Mouse (Mus musculus) lung, postnatal 14 days (tissue): ENCODE measurements at regions not wholly inside any gene's neighbourhood (a gene's known extent, or its start where the extent isn't known, plus 50 kb on each side); places are given as distances from the start of the nearest gene placed in this dataset.

Experiments used
- DNase-seq: peaks from one replicate; pipeline ENCODE4 v3.0.0; 2021

- DNase-seq, result no peak
These were observed 462.1 kb upstream of the Nr2f2 start for GRCm38 (mm10) chr7:70828486-70829195.

DNA sequence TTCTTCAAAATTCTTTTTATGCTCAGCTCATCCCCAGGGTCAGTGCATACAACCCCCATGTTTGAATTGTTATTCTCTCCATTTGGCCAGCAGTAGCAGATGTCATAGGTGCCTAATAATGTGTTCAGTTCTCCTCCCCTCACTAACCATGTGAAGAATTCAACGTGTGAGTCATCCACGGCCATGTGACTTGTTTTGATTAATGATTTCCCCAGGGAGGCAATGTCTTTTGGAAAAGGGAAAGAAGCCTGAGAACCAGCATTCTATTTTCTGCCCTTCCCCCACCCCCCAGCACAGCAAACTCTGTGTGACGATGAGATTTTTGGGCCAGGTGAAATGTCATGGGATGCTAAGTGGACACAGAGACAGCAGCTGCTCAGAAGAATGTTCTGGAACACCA is 459.5 kb upstream of the Nr2f2 start:
- DNase-seq, result no peak

GRCm38 (mm10) chr7:70823020-70823419 is 456.5 kb upstream of the Nr2f2 start:
- DNase-seq, result no peak

DNA sequence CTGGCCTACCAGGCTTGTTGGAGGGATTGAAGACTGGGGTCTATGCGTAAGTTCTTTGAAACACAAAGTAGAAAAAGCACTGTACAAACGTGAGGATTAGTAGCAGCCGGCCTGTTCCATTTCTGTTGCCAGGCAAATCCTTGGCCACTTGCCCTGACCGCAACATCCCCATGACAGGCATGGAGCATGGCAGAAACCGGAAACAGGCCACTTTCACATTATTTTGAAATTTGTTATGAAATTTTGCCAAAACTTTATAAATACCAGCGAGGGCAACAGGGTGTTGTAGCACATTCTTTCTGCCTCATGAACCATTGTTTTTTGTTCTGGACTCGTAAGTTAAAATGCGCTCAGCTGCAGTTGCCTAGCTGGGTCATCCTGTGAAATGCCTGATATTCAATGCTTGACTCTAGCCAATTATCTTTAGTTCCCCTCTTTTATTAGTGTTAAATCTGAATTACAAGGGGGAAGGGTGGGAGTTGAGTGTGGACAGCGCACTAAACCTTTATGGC is 455.8 kb upstream of the Nr2f2 start:
- DNase-seq, result peak; percentile 74

DNA sequence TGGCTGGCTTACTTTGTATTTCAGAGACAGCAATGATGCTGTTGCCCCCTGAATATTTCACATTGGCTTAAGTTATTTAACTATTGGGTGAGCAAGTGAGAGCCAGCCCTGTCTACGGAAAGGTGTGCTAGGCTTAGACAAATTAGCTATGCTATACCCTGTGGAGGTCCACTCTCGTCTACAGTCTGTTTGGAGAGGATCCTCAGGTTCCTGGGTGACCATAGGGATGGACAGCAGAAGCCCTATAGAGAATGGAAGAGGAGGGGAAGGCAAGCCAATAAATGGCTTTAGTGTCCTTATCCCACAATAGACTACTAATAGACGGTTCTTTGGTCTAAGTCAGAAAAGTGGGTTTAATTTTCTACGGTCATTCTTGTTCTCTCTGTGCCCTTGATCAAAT is 455.3 kb upstream of the Nr2f2 start:
- no peak for DNase-seq

DNA sequence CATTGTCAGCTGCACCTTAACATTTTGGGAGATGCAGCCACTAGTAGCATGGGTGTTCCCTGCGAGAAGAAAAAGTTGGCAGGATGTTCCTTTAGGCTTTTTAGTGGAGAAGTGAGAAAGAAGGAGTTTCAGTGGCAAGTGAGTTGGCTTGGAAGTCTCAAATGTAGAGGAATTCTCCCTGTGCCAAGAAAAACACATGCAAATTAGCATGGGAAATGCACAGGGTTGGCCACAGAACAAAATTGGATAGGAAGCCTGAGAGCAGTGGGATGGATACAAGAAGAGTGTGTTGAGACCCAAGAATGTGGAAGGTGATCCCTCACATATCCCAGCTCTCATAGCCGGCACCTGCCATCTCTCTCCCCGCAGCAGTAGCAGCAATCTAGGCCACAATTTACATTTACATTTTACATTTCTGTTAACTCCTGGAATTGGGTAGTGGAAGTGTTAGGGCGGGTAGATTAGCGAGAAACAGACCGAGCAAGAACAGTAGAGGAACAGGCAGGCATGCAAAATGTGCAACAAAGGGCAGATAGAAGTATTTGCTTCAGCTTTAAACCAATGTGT is 450.9 kb upstream of the Nr2f2 start:
- no peak for DNase-seq

- DNase-seq, result no peak
These were observed 447.9 kb upstream of the Nr2f2 start for GRCm38 (mm10) chr7:70814391-70814790.

DNA sequence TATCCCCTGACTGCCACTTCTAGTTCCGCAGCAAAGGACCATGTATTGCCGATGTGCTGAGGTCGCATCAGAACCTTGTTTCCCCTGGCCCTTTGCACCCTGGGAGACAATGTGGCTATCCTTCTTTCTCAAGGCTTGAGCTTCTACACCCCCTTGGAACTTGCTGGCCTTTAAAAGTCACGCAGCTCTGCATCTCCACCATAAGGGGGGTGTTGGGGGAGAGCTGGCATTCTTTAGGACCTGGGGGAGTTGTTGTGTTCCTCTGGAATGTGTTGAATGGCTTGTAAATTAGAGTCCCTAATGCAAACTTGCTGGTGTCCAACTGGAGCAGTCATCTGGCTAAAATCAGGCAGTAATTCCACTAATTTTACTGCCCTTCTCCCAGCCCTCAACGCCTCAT is 446.6 kb upstream of the Nr2f2 start:
- no peak for DNase-seq

DNA sequence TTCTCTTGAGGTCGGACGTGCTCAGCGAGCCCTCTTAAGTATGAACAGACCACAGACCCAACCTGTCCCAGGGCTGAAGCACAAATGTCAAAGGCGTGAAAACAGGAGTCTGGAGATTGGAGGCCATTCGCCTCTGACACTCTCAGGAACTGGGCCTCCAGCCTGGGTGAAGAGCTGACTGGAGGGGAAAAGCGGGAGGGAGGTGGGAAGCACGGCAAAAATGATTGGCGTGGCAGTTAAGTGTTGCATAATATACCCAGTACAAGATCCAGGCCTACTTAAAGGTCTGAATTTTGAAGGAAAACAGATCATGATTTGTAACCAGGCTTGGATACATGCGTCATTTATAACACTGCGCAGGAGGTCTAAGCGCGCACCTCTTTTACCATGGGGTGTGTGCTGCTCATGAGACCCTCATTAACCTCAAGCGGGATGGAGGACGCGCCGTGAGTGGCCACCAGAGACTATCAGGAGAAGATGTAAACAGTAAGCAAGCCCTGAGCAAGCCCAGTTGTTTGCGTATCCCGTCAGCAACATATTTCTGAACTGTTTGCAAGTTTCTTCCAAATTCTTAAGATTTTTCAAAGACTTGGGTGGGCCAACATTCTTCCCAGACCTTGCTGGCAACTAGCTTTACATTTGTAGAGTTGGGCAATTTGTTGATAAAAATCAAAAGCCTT is 444.0 kb upstream of the Nr2f2 start:
- DNase-seq, result no peak

DNA sequence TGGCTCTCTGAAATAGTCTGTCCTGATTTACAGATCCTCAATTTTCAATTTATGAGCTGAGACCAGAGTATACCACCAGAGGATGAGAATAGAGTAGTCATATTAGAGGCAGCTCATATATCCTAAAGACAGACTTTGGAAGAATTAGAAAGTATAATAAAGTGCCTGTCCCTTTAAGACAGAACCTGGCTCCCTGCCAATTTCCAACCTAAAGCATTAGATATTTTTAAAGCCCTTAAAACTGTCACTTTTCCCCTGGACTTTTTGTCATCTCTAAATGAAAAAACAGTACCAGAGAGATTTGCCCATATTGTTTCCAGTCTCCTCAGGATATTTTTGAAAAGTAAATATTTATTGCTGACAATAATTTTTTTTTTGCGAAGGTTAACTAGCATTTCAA is 437.7 kb upstream of the Nr2f2 start:
- DNase-seq, result no peak

- no peak for DNase-seq
These were observed 433.4 kb upstream of the Nr2f2 start for GRCm38 (mm10) chr7:70799976-70800375.

GRCm38 (mm10) chr7:70799031-70799766 is 432.7 kb upstream of the Nr2f2 start:
- peak; percentile 32 for DNase-seq

DNA sequence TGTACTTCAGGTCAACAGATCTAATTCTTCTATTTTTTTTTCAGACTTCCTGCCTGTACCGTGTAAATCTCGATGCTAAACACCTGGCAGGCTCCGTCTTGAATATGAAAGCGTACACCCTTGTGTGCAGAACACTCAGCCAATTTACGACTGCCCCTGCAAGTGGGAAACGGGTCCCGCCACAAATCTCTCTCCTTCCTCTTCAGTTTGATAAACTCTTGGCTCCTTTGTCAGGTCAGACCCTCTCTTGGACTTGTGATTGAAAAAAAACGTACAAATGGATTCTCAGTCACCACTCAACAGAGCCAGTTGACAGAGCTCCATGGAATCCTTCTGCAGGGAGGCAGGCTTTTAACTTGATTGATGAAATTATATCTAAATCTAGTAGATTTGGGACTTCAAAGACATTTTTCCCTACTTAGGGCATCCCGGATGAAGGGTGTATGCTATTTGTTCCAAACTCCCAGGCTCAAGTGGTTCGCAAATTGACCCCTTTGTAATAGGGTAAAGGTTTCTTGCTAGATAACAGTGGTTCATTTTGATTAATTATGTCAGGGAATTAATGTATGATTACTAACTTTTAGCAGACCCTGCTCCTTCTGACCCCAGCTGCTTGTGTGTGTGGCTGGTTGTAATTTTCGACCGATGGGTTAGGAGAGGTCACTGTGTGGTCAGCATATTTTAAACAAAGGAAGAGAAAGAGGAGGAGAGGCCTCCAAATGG is 429.7 kb upstream of the Nr2f2 start:
- no peak for DNase-seq

DNA sequence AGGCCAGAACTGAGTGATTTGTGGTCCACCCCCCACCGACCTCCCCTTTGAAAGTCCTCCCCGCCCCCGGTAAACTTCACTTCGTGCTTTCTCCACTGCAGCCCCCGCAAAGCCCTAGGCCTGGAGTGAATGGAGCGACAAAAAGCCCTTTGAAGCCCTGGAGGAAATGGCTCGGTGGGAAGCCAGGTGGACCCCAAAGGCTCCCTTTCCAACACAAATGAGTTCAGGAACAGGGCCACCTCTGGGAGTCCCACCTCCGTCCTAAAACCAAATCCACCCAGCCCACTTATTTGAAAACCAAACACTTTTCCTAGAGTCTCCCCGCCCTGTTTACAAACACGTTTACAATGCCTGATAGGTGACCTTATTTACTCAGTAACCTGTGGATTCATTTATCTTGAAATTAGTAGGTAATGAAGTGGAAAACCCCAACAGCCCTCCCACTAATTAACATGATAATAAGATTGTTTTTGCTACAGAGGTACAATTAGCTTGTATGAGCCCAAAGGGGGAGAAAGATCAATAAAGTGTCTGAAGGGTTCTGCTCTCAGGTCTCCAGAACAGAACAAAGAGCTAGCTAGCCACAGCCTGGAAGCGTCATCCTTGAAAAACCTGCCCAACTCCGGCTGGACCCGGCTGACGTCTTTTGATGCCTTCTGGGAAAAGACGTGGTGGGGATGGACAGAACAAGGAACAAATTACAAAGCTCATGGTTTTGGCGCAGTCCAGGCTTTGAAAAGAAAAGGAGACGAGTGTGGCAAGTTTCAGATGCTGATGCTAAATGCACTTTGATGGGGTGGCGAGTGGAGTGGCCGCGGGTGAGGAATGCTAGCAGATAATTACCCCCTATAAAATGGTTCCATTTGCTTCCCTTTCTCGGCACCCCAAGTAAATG is 422.6 kb upstream of the Nr2f2 start:
- no peak for DNase-seq

- no peak for DNase-seq
These were observed 421.4 kb upstream of the Nr2f2 start for GRCm38 (mm10) chr7:70787966-70788365.

- DNase-seq, result no peak
These were observed 414.3 kb upstream of the Nr2f2 start for GRCm38 (mm10) chr7:70780742-70781332.

- no peak for DNase-seq
These were observed 411.2 kb upstream of the Nr2f2 start for GRCm38 (mm10) chr7:70777763-70778162.

GRCm38 (mm10) chr7:70769655-70770054 is 403.1 kb upstream of the Nr2f2 start:
- no peak for DNase-seq

DNA sequence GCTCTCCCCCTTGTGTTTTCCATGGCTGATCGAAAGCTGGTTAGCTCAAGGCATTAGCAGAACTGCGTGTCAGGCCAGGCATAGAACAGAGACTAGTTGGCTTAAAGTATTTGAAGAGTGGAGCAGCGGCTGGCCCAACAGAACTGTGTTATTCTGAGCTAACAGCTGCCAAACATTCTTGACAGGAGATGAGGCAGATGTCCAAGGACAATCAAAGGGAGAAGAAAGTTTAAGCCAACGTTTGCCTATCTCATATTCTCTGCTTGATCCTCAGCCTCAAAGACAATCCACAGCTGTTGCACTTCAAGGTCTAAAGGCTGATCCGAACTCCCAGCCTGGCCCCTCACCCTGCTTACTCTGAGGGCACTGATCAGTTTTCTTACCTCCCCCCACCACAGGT is 401.2 kb upstream of the Nr2f2 start:
- DNase-seq, result peak; percentile 19

- no peak for DNase-seq
These were observed 390.1 kb upstream of the Nr2f2 start for GRCm38 (mm10) chr7:70756676-70757075.

DNA sequence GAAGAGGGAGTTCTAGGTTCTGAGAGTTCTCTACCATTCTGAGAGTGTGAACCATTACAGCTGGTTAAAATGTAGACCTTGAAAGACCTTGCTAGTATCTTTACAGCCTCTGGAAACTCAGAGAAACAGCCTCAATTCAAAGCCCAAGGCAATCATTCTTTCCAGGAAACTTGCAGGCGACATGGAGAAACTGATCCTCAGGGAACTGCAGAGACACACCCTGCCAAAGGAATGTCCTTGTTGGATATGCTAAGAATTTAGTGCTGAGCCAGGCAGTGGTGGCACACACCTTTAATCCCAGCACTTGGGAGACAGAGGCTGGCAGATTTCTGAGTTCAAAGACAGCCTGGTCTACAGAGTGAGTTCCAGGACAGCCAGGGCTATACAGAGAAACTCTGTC is 388.3 kb upstream of the Nr2f2 start:
- no peak for DNase-seq
